Mouse (Mus musculus): ENCODE results near the gene Nrip3. TPM values are rescaled to one million over a fixed set of nuclear protein-coding genes. Genes with fewer than 3 reads are reported as not detected.

The Nrip3 gene
- polyA plus RNA-seq (2015; fragmentation: Nextera tagmentation; extraction: Ambion mirVana): 0.18 and 0.32 TPM in 2 replicates

DNA sequence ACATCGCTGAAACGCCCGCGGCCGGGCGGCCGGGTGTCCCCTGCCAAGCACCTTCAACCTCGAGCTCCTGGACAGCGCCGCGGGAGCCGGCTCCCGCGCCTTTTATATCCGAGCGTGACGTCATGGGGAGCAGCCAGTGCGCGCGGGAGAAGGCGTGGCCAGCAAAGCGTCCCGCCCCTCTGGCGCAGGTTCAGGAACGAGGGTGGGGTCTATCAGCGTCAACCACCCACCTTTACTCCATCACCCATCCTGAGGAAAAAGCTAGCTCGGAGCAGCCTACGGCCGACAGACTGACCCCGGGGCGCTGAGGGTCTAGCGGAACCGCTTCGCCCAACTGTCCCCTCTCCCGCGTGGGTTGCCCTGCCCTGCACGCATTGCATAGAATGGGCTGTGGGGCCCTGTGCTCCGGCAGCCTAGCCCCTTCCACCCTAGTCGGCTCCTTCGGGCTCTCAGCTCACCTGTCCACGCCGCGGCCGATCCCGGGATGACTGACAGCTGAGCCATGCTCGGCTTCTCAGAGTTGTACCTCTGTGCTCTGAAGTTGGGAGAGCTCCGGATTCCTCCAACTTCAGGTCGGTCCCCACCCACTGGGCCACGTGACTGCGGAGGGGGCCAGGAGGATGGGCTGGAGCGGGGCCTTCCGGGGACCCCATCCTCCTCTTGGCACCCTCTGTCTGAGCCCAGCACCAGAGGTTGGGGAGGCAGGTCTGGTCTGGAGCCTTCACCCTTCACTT lies at the start of gene Nrip3:
Nrip3 (minus strand) TSS at position 556 of the 734 bp plus-strand sequence.

GRCm38 (mm10) chr7:109752008-109752925 lies 29.6 kb downstream of the Nrip3 start, which contains the start of gene Tmem9b:
Gene Tmem9b (minus strand): TSS chr7:109752875.

GRCm38 (mm10) chr7:109731626-109732025 lies 50.2 kb downstream of the Nrip3 start, which contains the start of gene Ascl3:
Gene Ascl3 (minus strand): TSS chr7:109731726.

GRCm38 (mm10) chr7:109723697-109724096 lies 58.1 kb downstream of the Nrip3 start, which contains the start of gene BC051019:
Gene BC051019 (minus strand): TSS chr7:109723850.

Other genes starting within 250 kb of the Nrip3 start
- gene St5, start 78.4 kb downstream of the Nrip3 start, polyA plus RNA-seq (2015; fragmentation: Nextera tagmentation; extraction: Ambion mirVana): 23.9 and 26.7 TPM in 2 replicates
- 18.5 and 24.4 TPM in 2 replicates for gene Akip1, start 78.3 kb downstream of the Nrip3 start, polyA plus RNA-seq (2015; fragmentation: Nextera tagmentation; extraction: Ambion mirVana)
- gene BC051019, start 58.2 kb downstream of the Nrip3 start, polyA plus RNA-seq (2015; fragmentation: Nextera tagmentation; extraction: Ambion mirVana): 0.44 and 0.49 TPM in 2 replicates
- 0.19 TPM in 1 of 2 replicates, not detected in the other for gene Ascl3, start 50.3 kb downstream of the Nrip3 start, polyA plus RNA-seq (2015; fragmentation: Nextera tagmentation; extraction: Ambion mirVana)
- gene Tmem9b, start 29.1 kb downstream of the Nrip3 start, polyA plus RNA-seq (2015; fragmentation: Nextera tagmentation; extraction: Ambion mirVana): 47.4 and 52.1 TPM in 2 replicates
- gene Scube2, start 83.7 kb upstream of the Nrip3 start, polyA plus RNA-seq (2015; fragmentation: Nextera tagmentation; extraction: Ambion mirVana): 6.3 and 7.3 TPM in 2 replicates
- 25.9 and 29.2 TPM in 2 replicates for gene Dennd5a, start 178.4 kb upstream of the Nrip3 start, polyA plus RNA-seq (2015; fragmentation: Nextera tagmentation; extraction: Ambion mirVana)
- gene Tmem41b, start 204.9 kb upstream of the Nrip3 start, polyA plus RNA-seq (2015; fragmentation: Nextera tagmentation; extraction: Ambion mirVana): 48.1 and 53.4 TPM in 2 replicates
- gene Ipo7, start 236.2 kb upstream of the Nrip3 start, polyA plus RNA-seq (2015; fragmentation: Nextera tagmentation; extraction: Ambion mirVana): 24.7 and 29.8 TPM in 2 replicates

Measured in skeletal muscle tissue, postnatal 0 days (tissue).